Mouse (Mus musculus) kidney, embryonic 14.5 days (tissue): ENCODE results near the gene Psmd3. TPM values are rescaled to one million over a fixed set of nuclear protein-coding genes. Genes with fewer than 3 reads are reported as not detected.

ENCODE experiments used
- ATAC-seq: fragments of 200-750 bp; cut with Nextera tagmentation; 2 replicates; pipeline ENCODE4 v1.8.0; 2017; ENCODE audit warnings: moderate number of reproducible peaks, mild to moderate bottlenecking, moderate TSS enrichment, moderate library complexity; ENCODE audit not compliant: low FRiP score, low TSS enrichment
- H3K27ac ChIP-seq: fragments of 300-500 bp; sonication (generic); 2 replicates; pipeline ENCODE4 v1.5.1; 2014; ENCODE audit warnings: low read depth, mild to moderate bottlenecking, low read length, moderate library complexity, mixed read lengths
- H3K27me3 ChIP-seq: fragments of 300-500 bp; sonication (generic); 2 replicates; pipeline ENCODE4 v1.6.1; 2014; ENCODE audit warnings: mild to moderate bottlenecking, low read length; ENCODE audit not compliant: control insufficient read depth, insufficient read depth
- H3K36me3 ChIP-seq: fragments of 300-500 bp; sonication (generic); 2 replicates; pipeline ENCODE4 v1.6.1; 2014; ENCODE audit warnings: low read length, mixed read lengths; ENCODE audit not compliant: control insufficient read depth, insufficient read depth
- H3K4me1 ChIP-seq: fragments of 300-500 bp; sonication (generic); 2 replicates; pipeline ENCODE4 v1.6.1; 2014; ENCODE audit warnings: low read length, mixed read lengths; ENCODE audit not compliant: control insufficient read depth, insufficient read depth
- H3K4me2 ChIP-seq: fragments of 300-500 bp; sonication (generic); replicated peaks from 2 replicates; pipeline ENCODE4 v1.6.1; 2014; ENCODE audit warnings: low read depth, mild to moderate bottlenecking, low read length
- H3K4me3 ChIP-seq: fragments of 300-500 bp; sonication (generic); 2 replicates; pipeline ENCODE4 v1.5.1; 2014; ENCODE audit warnings: mild to moderate bottlenecking, low read length
- H3K9ac ChIP-seq: fragments of 300-500 bp; sonication (generic); 2 replicates; pipeline ENCODE4 v1.6.1; 2014; ENCODE audit warnings: low read depth, mild to moderate bottlenecking, low read length, moderate library complexity
- H3K9me3 ChIP-seq: fragments of 300-500 bp; sonication (generic); 2 replicates; pipeline ENCODE4 v1.6.1; 2016; ENCODE audit warnings: low read length; ENCODE audit not compliant: control insufficient read depth
- WGBS: fragments of 180-500 bp; shearing (Covaris S2); extraction: QIAGEN DNeasy Blood & Tissue Kit; methylation state at CpG from one replicate; pipeline ENCODE4 v1.1.7; 2014; 5-methylcytosine and 5-hydroxymethylcytosine counted together
- polyA plus RNA-seq: library from polyadenylated mRNA; unstranded; fragments of >200 nt; fragmentation: Nextera tagmentation; extraction: Ambion mirVana; gene quantifications from 2 replicates; pipeline ENCODE4 v1.2.1, GENCODE M21; 2014

Gene Psmd3
- polyA plus RNA-seq, 1 experiment from 2014 or later = 187 TPM

DNA sequence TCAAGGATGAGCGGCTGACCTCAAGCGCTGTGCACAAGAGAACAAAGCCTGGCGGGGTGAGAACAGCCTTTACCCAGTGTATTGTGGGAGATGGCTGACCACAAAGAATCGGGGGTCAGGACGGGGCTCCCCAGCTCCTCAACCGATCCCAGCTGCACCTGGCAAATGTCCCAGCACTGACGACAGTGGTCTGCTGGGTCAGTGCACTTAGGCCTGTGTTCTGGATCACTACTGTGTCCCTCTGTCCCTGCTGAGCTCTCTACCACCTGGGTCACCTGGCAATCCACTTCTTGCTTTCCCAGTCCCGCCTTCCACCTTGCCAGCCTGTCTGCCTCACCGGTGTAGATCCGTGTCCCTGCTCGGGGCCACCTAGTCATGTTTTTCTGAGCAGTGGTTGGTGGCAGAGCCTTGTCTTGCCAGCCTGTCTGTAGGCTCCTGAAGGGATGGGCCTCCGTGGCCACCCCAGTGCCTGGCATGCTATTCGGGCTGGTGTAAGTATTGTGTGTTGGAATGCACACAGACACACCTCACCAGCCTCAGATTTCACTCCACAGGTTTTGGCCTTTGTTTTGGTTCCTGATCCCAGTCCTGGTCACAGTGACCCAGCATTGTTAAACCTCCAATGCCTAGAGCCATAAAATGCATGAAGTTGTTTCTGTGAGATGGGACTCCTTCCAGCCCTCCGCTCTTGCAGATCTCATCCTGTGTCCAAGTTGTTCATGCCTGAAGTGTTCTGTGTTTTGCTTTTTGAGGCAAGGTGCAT is 14.3 kb downstream of the Psmd3 start:
- Histone ChIP-seq H3K36me3 (peaks cover 52% of the 10 kb centered on the region), H3K27me3 (no peaks in the 10 kb centered on the region), H3K9ac (no peak overlapping the region), H3K27ac (no peak overlapping the region), H3K4me1 (0 out of 2 replicates have a peak, but pooled peaks cover 5% of the 10 kb centered on the region), H3K4me2 (no peak overlapping the region), H3K9me3 (no peaks in the 10 kb centered on the region), H3K4me3 (no peak overlapping the region)
- WGBS = 80% methylated on average over 14 of the region's 14 CpGs
- no peak for ATAC-seq

DNA sequence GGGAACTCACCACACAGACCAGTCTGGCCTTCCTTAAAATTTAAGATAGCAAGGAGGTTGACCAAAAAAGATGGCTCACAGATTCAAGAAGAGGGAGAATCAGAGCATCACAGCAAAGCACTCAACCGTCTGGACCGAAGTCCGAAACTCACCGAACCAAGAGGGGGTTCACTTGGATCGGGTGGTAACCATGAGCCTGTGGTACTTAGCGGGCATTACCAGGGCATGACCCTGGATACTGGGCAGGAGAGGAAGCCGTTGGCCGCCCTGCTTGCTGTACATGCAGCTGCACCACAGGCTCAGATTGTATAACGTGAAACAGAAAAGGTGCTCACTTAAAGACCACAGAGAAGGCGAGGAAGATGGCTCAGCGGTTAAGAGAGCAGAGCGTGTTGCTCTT is 14.9 kb downstream of the Psmd3 start:
- Histone ChIP-seq H3K4me2 (no peak overlapping the region), H3K27me3 (no peaks in the 10 kb centered on the region), H3K4me3 (no peak overlapping the region), H3K36me3 (peaks cover 46% of the 10 kb centered on the region), H3K9ac (no peak overlapping the region), H3K4me1 (0 out of 2 replicates have a peak, but pooled peaks cover 5% of the 10 kb centered on the region), H3K9me3 (no peaks in the 10 kb centered on the region), H3K27ac (no peak overlapping the region)
- 93% methylated on average over 12 of the region's 12 CpGs for WGBS
- no peak for ATAC-seq

DNA sequence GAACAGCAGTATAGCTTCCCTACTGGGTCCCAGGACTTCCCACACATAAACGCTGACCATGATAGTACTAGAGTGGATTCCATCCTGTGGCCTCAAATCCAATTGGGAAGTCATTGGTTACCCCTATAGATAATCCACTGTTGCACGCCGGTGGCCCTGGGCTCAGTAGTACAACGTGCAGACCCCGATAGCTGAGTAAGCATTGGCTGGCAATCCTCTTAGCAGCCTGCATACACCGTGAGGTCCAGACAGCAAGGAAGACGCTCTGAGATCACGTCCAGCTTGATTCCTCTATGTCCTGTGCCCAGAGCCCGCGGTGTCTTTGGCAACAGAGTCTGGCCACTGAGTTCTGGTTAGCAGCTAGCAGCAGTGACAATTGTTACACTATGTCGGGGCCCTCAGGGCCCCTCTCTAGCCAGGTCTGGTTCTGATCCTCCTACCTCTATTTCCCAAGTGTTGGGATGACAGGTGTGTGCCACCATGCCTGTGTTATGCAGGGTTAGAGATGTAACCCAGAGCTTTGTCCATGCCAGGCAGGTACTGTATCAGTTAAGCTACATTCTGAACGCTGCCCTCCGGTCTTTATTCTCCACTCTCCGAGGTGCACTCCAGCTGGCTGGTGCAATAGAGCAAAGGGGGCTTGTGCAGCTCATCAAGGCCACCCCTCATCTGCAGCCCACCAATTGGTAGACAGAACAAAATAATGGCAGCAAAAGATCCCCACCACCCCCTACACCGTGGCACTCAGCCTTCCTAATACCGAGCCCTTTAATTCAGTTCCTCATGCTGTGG is 16.7 kb downstream of the Psmd3 start:
- 0 out of 2 replicates have a peak, but pooled peaks cover 5% of the 10 kb centered on the region for H3K4me1 ChIP-seq
- WGBS = 87% methylated on average over 16 of the region's 16 CpGs
- no peaks in the 10 kb centered on the region for H3K27me3 ChIP-seq
- no peak for ATAC-seq
- H3K4me3 ChIP-seq = no peak overlapping the region
- no peak overlapping the region for H3K9ac ChIP-seq
- H3K27ac ChIP-seq = no peak overlapping the region
- H3K4me2 ChIP-seq = no peak overlapping the region
- H3K9me3 ChIP-seq = no peaks in the 10 kb centered on the region
- H3K36me3 ChIP-seq = peaks cover 28% of the 10 kb centered on the region

DNA sequence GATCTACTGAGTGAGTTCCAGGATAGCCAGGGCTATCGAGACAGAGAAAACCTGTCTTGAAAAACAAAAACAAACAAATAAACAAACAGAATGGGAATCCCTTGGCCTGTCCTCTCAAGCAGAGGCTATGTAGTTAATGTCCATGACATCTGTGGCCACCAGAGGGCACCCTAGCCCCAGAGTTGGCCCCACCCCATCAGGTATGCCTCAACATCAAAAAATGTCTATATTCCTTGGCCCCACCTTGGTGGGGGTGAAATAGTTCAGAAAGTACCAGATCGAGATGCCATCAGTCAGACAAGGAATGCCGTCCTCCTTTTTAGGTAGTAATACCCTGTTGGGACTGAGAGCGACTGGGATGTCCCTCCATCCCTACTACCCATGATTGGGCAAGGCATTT is 17.6 kb downstream of the Psmd3 start:
- H3K9ac ChIP-seq = no peak overlapping the region
- no peak overlapping the region for H3K27ac ChIP-seq
- peaks cover 25% of the 10 kb centered on the region for H3K36me3 ChIP-seq
- no peak overlapping the region for H3K4me3 ChIP-seq
- H3K4me2 ChIP-seq = no peak overlapping the region
- H3K27me3 ChIP-seq = no peaks in the 10 kb centered on the region
- peaks cover 11% of the 10 kb centered on the region; the same call in 1 of the 2 replicates for H3K4me1 ChIP-seq
- H3K9me3 ChIP-seq = no peaks in the 10 kb centered on the region
- 38% methylated on average over 4 of the region's 4 CpGs for WGBS
- no peak; the same call in 1 of the 2 replicates for ATAC-seq

DNA sequence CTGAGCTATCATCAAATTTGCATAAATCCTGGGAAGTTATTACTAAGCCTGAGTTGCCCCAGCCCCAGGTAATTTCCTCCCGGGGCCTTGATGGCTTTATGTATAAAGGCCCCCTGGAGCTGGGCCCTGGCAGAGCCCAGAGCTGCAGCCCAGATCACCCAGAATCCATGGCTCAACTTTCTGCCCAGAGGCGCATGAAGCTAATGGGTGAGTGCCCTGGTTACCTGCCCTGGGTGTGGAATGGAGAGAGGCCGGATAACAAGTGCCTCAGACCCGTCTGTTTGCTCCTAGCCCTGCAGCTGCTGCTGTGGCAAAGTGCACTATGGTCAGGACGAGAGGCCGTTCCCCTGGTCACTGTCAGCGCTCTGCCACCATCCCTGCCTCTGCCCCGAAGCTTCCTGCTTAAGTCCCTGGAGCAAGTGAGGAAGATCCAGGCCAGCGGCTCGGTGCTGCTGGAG is 18.9 kb downstream of the Psmd3 start, which contains the start of gene Csf3:
Gene Csf3, plus strand, starts transcription at position 51 of the 458 bp plus-strand sequence.
- no peak within 1 kb of the TSS for H3K9ac ChIP-seq
- no peak within 1 kb of the TSS for H3K27ac ChIP-seq
- no peak within 1 kb of the TSS for H3K4me3 ChIP-seq
- H3K4me1 ChIP-seq = peaks cover 22% of the 10 kb centered on the region
- no peak for ATAC-seq
- H3K9me3 ChIP-seq = no peaks in the 10 kb centered on the region
- peaks cover 20% of the 10 kb centered on the region for H3K36me3 ChIP-seq
- no peaks in the 10 kb centered on the region for H3K27me3 ChIP-seq
- WGBS = 24% methylated on average over 10 of the region's 10 CpGs
- no peak within 1 kb of the TSS for H3K4me2 ChIP-seq

DNA sequence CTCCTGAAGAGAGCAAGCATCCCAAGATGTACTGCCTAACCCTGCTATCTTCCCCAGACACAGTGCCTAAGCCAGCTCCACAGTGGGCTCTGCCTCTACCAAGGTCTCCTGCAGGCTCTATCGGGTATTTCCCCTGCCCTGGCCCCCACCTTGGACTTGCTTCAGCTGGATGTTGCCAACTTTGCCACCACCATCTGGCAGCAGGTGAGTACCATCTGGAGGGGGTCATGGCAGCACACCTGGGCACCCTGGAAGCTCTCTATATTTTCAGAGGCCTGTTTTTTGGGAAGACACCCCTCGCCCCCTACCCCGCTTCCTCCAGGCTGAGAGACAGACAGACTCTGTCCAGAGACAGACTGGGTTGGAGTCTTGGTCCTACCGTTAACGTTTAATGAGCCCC is 20.0 kb downstream of the Psmd3 start:
- ATAC-seq = no peak
- WGBS = 70% methylated on average over 5 of the region's 5 CpGs

DNA sequence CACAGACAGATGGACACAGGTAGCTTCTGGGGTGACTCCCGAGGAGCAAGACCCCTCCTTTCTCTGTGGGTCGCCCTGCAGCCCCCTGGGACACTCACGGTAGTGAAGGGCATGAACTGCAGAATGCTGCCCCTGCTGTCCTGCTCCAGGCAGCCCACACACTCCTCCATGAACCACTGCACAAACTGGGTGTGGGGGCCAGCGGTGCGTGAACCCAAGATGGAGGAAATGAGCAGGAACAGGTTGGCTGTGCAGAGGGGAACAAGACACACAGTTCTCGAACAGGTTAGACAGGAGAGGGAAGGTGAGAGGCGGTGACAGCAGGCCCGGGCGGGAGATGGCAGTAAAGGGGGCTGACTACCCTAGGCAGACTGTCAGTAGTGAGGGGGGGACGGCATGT is 22.7 kb downstream of the Psmd3 start:
- 59% methylated on average over 10 of the region's 10 CpGs for WGBS
- Histone ChIP-seq H3K27ac (peak overlapping the region; percentile 86), H3K36me3 (peaks cover 37% of the 10 kb centered on the region)

More for the DNA sequence above, 20.0 kb downstream of the Psmd3 start:
- Histone ChIP-seq H3K27ac (no peak overlapping the region), H3K36me3 (peaks cover 25% of the 10 kb centered on the region; the same call in 1 of the 2 replicates), H3K4me3 (no peak overlapping the region), H3K27me3 (no peaks in the 10 kb centered on the region), H3K9me3 (no peaks in the 10 kb centered on the region), H3K9ac (no peak overlapping the region), H3K4me2 (no peak overlapping the region), H3K4me1 (peaks cover 26% of the 10 kb centered on the region)

DNA sequence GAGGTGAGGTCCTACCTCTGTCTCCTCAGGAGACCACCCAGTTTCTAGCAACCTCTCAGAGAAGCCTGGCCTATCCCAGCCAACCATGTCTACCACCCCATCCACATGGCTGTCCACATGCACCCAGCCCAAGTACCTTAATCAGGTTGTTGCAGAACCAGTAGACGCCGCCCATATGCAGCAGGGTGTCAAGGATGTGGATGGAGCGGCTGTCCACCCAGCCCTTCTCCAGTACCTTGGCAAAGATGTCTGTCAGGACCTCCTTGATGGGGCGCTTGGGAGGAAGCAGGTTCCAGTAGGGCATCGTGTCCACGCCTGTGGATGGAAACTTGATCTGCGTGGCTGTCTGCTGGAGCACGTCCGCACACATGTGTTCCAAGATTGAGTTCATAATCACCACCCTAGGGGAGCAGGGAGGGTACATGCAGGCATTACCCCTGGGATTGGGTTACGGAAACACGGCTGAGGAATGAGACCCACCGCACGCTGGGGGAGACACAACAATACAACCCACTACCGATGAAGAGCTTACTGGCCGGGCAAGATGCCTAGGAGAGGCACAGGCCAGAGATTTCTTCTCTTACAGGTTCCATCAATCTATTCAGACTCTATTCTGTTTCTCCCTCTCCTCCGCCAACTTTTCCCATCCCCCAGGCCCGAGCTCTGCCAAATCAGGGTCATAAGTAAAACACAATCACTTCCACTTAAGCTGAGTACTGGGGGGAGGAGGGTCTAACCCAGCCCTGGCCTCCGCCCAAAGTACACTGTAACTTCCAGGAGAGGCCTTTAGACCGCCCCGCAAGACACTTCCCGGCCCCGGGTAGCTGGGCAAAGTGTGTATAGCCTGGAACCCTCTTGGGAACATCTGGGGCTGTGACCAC is 25.3 kb downstream of the Psmd3 start:
- Histone ChIP-seq H3K4me1 (peaks cover 55% of the 10 kb centered on the region), H3K27ac (peak overlapping the region; percentile 74; the same call in 1 of the 2 replicates), H3K4me3 (no peak overlapping the region), H3K4me2 (no peak overlapping the region), H3K36me3 (peaks cover 49% of the 10 kb centered on the region), H3K9me3 (no peaks in the 10 kb centered on the region), H3K9ac (no peak overlapping the region), H3K27me3 (no peaks in the 10 kb centered on the region)
- WGBS = 56% methylated on average over 22 of the region's 22 CpGs
- ATAC-seq = peak; percentile 3; the same call in 1 of the 2 replicates

More for the DNA sequence above, 22.7 kb downstream of the Psmd3 start:
- H3K27me3 ChIP-seq = no peaks in the 10 kb centered on the region
- H3K4me1 ChIP-seq = peaks cover 53% of the 10 kb centered on the region
- H3K9ac ChIP-seq = no peak overlapping the region
- ATAC-seq = peak; percentile 21
- no peak overlapping the region for H3K4me3 ChIP-seq
- no peaks in the 10 kb centered on the region for H3K9me3 ChIP-seq
- H3K4me2 ChIP-seq = peak overlapping the region; percentile 15; the same call in 1 of the 2 replicates
